Mouse (Mus musculus) olfactory bulb, adult 2 months (tissue): ENCODE measurements around the gene Tgfa.

Experiments used
- CTCF ChIP-seq: fragments of 200-500 bp; IDR thresholded peaks from 2 replicates; pipeline ENCODE4 v1.5.1; 2012; ENCODE audit warnings: low read depth, mild to moderate bottlenecking, low read length, moderate library complexity; ENCODE audit not compliant: insufficient read depth
- POLR2A ChIP-seq: fragments of 200-500 bp; IDR thresholded peaks from 2 replicates; pipeline ENCODE4 v1.6.1; 2012; ENCODE audit warnings: mild to moderate bottlenecking, low read depth, low read length, moderate library complexity; ENCODE audit not compliant: insufficient read depth

GRCm38 (mm10) chr6:86148518-86148917 is 46.5 kb upstream of the Tgfa start:
- TF ChIP-seq CTCF (no peak), POLR2A (no peak)
